Mouse (Mus musculus): ENCODE results near the gene Hist1h3b. TPM values are rescaled to one million over a fixed set of nuclear protein-coding genes. Genes with fewer than 3 reads are reported as not detected.

The Hist1h3b gene
- total RNA-seq (2023): 15.6 TPM

DNA sequence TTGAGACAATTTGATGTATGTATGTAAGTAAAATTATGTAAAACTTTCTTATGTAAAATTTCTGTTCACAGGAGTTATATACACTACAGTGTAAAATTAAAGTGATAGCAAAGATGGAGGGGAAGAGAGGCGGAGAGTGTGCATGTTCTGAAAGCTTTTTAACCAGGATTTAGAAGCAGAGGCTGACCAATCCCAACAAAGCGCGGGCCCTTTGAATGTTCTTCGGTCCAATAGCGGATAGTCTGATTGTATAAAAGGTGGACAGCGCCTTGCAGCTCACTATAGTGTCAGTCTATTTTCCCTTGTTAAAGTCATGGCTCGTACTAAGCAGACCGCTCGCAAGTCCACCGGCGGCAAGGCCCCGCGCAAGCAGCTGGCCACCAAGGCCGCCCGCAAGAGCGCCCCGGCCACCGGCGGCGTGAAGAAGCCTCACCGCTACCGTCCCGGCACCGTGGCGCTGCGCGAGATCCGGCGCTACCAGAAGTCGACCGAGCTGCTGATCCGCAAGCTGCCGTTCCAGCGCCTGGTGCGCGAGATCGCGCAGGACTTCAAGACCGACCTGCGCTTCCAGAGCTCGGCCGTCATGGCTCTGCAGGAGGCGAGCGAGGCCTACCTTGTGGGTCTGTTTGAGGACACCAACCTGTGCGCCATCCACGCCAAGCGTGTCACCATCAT is at the start of gene Hist1h3b:
Gene Hist1h3b, plus strand, starts transcription at position 201 of the 675 bp plus-strand sequence.

DNA sequence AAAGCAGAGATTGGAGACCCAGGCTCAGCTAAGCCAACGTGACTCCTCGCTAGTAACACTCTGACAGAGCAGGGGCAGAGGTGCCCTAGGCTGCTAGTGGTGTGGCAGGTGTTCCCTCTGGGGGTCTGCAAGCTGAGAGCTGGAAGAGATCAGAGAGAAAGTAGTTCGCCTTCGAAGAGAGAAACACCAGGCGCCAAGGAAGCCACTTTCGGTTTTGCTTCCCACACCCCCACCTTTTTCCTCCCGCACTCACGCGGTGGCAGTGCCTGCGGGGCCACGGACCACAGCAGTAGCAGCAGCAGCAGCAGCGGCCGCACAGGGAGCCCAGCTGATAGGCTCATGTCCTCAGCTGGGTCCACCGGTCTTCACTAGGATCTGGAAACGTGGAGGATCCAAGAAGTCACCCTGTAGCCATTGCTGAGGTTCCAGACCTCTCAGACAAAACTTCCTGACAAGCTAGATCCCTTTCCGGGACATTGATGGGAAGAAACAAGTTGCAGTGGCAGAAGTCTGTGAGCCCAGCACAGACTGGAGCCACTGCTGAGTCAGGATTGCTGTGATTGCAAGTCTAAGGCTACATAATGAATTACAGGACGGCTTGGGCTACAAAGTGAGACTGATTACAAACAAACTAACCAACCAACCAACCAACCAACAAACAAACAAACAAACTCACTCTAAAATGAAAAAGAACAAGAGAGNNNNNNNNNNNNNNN is 41.5 kb upstream of the Hist1h3b start, which contains the start of gene Hfe:
Gene Hfe, minus strand, starts transcription at position 481 of the 716 bp plus-strand sequence.

DNA sequence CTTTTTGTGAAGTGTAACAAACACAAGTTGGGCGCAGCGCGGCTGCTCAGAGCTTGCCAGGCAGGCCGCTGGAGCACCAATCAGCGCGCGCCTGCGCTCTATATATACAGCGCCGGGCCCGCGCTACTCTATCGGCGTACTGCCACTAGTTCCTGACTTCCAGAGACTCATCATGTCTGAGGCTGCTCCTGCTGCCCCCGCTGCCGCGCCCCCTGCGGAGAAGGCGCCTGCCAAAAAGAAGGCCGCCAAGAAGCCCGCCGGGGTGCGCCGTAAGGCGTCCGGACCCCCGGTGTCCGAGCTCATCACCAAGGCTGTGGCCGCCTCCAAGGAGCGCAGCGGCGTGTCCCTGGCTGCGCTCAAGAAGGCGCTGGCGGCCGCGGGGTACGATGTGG is 13.4 kb upstream of the Hist1h3b start, which contains the start of gene Hist1h1c:
Gene Hist1h1c, plus strand, starts transcription at position 132 of the 392 bp plus-strand sequence.

DNA sequence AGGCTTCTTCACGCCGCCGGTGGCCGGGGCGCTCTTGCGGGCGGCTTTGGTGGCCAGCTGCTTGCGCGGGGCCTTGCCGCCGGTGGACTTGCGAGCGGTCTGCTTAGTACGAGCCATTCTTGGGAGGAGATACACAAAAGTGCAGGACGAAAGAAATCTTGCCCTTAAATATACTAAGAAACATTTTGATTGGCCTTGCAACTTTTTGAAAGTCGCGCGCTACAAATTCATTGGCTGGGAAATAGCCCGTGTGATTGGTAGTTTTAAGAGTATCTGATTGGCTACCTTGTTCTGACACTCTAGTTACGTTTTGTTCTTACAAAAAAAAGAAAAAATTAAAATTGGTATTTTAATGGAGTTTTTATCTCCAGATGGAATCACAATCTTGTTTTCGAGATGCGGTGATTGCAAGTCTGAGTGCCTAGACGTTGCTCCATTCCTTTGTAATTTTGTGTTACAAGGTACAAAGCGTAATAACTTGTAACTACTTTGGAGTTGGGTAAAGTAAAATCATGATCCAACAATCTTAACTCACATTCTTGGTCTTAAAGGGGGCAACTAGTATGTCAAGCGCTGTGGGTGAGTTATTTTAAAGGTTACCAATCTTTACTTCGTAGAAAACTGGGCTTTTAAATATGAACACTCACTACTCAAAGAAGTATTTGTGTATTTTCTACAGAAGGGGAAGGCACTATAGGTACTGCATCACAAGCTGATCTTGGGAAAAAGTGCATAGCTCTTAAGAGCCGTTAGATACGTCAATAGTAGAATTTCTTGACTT is 6.5 kb upstream of the Hist1h3b start, which contains the start of gene Hist1h3c:
Gene Hist1h3c, minus strand, starts transcription at position 222 of the 781 bp plus-strand sequence.

DNA sequence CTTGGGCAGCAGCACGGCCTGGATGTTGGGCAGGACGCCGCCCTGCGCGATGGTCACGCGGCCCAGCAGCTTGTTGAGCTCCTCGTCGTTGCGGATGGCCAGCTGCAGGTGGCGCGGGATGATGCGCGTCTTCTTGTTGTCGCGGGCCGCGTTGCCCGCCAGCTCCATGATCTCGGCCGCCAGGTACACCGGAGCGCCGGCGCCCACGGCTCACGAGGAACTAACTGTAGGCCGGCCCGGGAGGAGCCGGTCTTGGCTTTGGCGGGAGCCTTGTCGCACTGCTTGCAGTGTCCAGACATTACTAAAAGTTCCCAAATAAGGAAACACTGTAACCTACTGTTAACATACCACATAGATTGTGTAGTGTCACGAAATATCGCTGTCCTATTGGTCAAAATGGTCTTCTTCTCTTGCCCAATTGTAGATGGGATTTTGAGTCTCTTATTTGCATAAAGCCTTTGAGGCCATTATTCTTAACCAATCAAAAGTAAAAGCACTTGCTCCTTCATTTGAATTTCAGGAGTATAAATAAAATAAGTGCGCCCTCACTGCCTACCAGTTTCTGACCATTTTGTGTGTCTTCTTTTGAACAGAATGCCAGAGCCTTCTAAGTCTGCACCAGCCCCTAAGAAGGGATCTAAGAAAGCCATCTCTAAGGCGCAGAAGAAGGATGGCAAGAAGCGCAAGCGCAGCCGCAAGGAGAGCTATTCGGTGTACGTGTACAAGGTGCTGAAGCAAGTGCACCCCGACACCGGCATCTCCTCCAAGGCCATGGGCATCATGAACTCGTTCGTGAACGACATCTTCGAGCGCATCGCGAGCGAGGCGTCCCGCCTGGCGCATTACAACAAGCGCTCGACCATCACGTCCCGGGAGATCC is 5.6 kb upstream of the Hist1h3b start, which contains the start of gene Hist1h2bb:
Gene Hist1h2bb, plus strand, starts transcription at position 534 of the 880 bp plus-strand sequence.

DNA sequence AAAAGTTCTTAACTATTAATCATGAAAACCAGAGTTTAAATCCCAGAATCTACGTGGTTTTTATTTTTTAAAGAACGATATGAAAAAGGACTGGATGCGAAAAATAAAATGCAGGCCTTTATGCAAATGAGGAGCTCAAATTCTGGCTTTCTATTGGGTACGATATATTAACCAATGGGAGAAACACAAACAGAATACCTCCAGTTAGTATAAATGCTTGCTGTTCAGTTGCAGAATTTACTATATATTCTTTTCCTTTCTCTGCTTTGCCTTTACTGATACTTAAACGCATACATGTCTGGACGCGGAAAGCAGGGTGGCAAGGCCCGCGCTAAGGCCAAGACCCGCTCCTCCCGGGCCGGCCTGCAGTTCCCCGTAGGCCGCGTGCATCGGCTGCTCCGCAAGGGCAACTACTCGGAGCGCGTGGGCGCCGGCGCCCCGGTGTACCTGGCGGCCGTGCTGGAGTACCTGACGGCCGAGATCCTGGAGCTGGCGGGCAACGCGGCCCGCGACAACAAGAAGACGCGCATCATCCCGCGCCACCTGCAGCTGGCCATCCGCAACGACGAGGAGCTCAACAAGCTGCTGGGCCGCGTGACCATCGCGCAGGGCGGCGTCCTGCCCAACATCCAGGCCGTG is 1.1 kb upstream of the Hist1h3b start, which contains the start of gene Hist1h2ab:
Gene Hist1h2ab, plus strand, starts transcription at position 288 of the 639 bp plus-strand sequence.

DNA sequence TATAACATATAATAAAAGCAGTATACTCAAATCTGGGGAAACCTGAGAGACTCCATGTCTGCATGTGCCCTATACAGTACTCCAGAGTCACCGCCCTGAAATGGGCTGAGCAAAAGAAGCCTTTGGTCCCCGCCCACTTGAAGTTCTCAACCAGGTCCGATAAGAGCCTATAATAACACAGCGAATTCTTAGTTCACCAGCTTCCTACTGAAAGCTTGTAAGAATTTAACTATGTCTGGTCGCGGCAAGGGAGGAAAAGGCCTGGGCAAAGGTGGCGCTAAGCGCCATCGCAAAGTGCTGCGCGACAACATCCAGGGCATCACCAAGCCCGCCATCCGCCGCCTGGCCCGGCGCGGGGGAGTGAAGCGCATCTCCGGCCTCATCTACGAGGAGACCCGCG is 4.7 kb downstream of the Hist1h3b start, which contains the start of gene Hist1h4b:
Gene Hist1h4b, plus strand, starts transcription at position 224 of the 400 bp plus-strand sequence.

DNA sequence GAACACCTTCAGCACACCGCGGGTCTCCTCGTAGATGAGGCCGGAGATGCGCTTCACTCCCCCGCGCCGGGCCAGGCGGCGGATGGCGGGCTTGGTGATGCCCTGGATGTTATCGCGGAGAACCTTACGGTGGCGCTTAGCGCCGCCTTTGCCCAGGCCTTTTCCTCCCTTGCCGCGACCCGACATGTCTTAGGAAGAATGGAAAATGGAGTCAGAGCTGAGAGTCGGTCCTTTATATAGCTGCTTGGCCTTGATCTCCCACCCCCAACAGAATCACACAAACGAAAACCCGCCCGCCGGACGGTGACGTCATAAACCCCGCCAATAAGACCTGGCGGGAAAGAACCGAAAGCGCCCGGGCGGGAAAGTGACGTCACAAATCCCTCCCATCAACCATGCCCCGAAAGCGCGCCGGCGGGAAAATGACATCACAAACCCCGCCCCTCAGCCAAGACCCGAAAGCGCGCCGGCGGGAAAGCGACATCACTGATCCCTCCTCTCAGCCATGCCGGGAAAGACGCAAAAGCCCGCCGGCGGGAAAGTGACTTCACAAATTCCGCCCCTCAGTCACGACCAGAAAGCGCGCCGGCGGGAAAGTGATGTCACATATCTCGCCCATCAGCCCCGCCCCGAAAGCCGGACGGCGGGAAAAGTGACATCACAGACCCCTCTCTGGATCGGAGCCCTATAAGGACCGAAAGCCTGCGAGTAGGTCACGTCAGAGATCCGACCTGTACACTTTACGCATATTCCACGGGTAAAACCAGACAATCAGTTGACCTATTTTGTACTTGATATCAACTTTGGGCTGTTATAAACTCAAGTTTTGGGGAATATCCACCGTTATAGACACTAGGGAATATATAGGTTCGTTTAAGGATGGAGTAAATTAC is 9.2 kb downstream of the Hist1h3b start, which contains the start of gene Hist1h4a:
Gene Hist1h4a, minus strand, starts transcription at position 259 of the 893 bp plus-strand sequence.

DNA sequence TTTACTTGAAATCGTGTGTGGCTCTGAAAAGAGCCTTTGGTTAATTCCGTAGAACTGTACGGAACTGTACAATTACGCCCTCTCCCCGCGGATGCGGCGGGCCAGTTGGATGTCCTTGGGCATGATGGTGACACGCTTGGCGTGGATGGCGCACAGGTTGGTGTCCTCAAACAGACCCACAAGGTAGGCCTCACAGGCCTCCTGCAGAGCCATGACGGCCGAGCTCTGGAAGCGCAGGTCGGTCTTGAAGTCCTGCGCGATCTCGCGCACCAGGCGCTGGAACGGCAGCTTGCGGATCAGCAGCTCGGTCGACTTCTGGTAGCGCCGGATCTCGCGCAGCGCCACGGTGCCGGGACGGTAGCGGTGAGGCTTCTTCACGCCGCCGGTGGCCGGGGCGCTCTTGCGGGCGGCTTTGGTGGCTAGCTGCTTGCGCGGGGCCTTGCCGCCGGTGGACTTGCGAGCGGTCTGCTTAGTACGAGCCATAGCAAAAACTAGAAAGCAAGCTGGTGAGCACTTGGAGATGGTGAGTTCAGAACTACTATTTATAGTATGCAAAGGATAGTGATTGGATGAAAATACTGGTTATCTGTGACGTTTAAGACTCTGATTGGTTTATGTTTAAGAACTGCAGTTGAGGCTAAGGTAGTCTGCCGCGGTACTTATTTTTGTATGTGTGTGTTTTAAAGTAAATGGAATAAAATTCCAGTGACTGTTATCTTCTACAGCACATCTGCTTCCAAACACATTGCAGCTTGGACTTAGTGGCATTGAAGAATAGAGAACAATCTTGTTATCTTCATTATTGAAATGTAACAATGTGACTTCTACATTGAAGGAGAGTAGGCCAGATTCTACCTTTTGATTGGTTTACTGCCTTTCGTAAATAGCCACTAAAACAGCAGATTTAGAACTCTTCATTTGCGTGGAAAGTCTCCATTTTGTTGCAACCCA is 10.1 kb downstream of the Hist1h3b start, which contains the start of gene Hist1h3a:
Gene Hist1h3a, minus strand, starts transcription at position 516 of the 951 bp plus-strand sequence.

DNA sequence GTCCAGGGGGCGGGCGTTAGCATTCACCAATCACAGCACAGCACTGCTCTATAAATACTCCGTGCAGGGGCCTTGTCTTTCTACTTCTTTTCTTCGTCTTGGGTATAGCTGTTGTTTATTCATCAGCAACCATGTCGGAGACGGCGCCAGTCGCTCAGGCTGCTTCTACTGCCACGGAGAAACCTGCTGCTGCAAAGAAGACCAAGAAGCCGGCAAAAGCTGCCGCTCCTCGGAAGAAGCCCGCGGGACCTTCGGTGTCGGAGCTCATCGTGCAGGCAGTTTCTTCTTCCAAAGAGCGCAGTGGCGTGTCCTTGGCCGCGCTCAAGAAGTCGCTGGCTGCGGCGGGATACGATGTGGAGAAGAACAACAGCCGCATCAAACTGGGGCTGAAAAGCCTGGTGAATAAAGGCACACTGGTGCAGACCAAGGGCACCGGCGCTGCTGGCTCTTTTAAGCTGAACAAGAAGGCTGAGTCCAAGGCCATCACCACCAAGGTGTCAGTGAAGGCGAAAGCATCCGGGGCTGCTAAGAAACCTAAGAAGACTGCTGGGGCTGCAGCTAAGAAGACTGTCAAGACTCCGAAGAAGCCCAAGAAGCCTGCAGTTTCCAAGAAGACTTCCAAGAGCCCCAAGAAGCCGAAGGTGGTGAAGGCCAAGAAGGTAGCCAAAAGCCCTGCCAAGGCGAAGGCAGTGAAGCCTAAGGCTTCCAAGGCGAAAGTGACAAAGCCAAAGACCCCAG is 11.7 kb downstream of the Hist1h3b start, which contains the start of gene Hist1h1a:
Gene Hist1h1a, plus strand, starts transcription at position 81 of the 738 bp plus-strand sequence.

DNA sequence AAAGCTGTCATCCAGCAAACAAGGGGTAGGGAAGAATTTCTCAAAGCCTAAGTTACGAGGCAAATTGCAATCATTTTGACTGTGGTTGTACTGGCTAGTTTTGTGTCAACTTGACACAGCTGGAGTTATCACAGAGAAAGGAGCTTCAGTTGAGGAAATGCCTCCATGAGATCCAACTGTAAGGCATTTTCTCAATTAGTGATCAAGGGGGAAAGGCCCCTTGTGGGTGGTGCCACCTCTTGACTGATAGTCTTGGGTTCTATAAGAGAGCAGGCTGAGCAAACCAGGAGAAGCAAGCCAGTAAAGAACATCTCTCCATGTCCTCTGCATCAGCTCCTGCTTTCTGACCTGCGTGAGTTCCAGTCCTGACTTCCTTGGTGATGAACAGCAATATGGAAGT is 17.5 kb downstream of the Hist1h3b start, which contains the start of gene Trim38:
Gene Trim38, plus strand, starts transcription at position 301 of the 400 bp plus-strand sequence.

Other genes with a start within 250 kb of the Hist1h3b start
- 194 TPM for gene Hist1h4h, start 221.2 kb upstream of the Hist1h3b start, total RNA-seq (2023)
- 10.1 TPM for gene Hist1h2af, start 218.4 kb upstream of the Hist1h3b start, total RNA-seq (2023)
- not detected for gene Hist1h3g, start 216.8 kb upstream of the Hist1h3b start, total RNA-seq (2023)
- gene Hist1h2bh, start 208.9 kb upstream of the Hist1h3b start, total RNA-seq (2023): 4.1 TPM
- gene Hist1h3f, start 208.2 kb upstream of the Hist1h3b start, total RNA-seq (2023): 49.5 TPM
- gene Hist1h4f, start 200.6 kb upstream of the Hist1h3b start, total RNA-seq (2023): 34.0 TPM
- 5.9 TPM for gene Hist1h1d, start 199.0 kb upstream of the Hist1h3b start, total RNA-seq (2023)
- 112 TPM for gene Hist1h3e, start 189.9 kb upstream of the Hist1h3b start, total RNA-seq (2023)
- gene Hist1h2ae, start 181.0 kb upstream of the Hist1h3b start, total RNA-seq (2023): 7.7 TPM
- gene Hist1h2bg, start 180.9 kb upstream of the Hist1h3b start, total RNA-seq (2023): 132 TPM
- 76.2 TPM for gene Hist1h2bf, start 178.1 kb upstream of the Hist1h3b start, total RNA-seq (2023)
- 2.4 TPM for gene Hist1h2ad, start 177.9 kb upstream of the Hist1h3b start, total RNA-seq (2023)
- gene Hist1h3d, start 176.5 kb upstream of the Hist1h3b start, total RNA-seq (2023): 2.3 TPM
- gene Hist1h4d, start 170.7 kb upstream of the Hist1h3b start, total RNA-seq (2023): 124 TPM
- 10.8 TPM for gene Hist1h2be, start 131.1 kb upstream of the Hist1h3b start, total RNA-seq (2023)
- gene Hist1h1e, start 129.7 kb upstream of the Hist1h3b start, total RNA-seq (2023): 135 TPM
- gene Hist1h2ac, start 68.3 kb upstream of the Hist1h3b start, total RNA-seq (2023): 8.0 TPM
- 12.8 TPM for gene Hist1h2bc, start 68.1 kb upstream of the Hist1h3b start, total RNA-seq (2023)
- not detected for gene Hist1h1t, start 56.5 kb upstream of the Hist1h3b start, total RNA-seq (2023)
- gene Hist1h4c, start 53.8 kb upstream of the Hist1h3b start, total RNA-seq (2023): 109 TPM
- 4.6 TPM for gene Hfe, start 41.4 kb upstream of the Hist1h3b start, total RNA-seq (2023)
- gene Hist1h1c, start 13.5 kb upstream of the Hist1h3b start, total RNA-seq (2023): 627 TPM
- 6.9 TPM for gene Hist1h3c, start 6.7 kb upstream of the Hist1h3b start, total RNA-seq (2023)
- gene Hist1h2bb, start 5.5 kb upstream of the Hist1h3b start, total RNA-seq (2023): 12.3 TPM
- gene Hist1h2ab, start 1.1 kb upstream of the Hist1h3b start, total RNA-seq (2023): 12.8 TPM
- gene Hist1h4b, start 4.7 kb downstream of the Hist1h3b start, total RNA-seq (2023): 29.3 TPM
- gene Hist1h4a, start 9.0 kb downstream of the Hist1h3b start, total RNA-seq (2023): 93.4 TPM
- gene Hist1h3a, start 10.1 kb downstream of the Hist1h3b start, total RNA-seq (2023): 100 TPM
- gene Hist1h1a, start 11.4 kb downstream of the Hist1h3b start, total RNA-seq (2023): 22.0 TPM
- not detected for gene Trim38, start 17.6 kb downstream of the Hist1h3b start, total RNA-seq (2023)
- gene Slc17a2, start 54.7 kb downstream of the Hist1h3b start, total RNA-seq (2023): not detected
- gene Slc17a3, start 87.2 kb downstream of the Hist1h3b start, total RNA-seq (2023): not detected
- gene Slc17a1, start 115.5 kb downstream of the Hist1h3b start, total RNA-seq (2023): not detected
- not detected for gene Slc17a4, start 162.7 kb downstream of the Hist1h3b start, total RNA-seq (2023)
- gene Hist1h2ba, start 181.9 kb downstream of the Hist1h3b start, total RNA-seq (2023): not detected
- not detected for gene Hist1h2aa, start 182.2 kb downstream of the Hist1h3b start, total RNA-seq (2023)
- not detected for gene Scgn, start 238.9 kb downstream of the Hist1h3b start, total RNA-seq (2023)

Measured in CD4-positive naive resting alpha-beta T cell, adult 57 days (primary cell).